Mouse (Mus musculus): ENCODE measurements around the gene Fam110c.
"Not testable (repeated sequence)": the region's sequence is repeated elsewhere in the genome, so short reads cannot be mapped to it uniquely, and the experiment has no call there.

Fam110c gene

DNA sequence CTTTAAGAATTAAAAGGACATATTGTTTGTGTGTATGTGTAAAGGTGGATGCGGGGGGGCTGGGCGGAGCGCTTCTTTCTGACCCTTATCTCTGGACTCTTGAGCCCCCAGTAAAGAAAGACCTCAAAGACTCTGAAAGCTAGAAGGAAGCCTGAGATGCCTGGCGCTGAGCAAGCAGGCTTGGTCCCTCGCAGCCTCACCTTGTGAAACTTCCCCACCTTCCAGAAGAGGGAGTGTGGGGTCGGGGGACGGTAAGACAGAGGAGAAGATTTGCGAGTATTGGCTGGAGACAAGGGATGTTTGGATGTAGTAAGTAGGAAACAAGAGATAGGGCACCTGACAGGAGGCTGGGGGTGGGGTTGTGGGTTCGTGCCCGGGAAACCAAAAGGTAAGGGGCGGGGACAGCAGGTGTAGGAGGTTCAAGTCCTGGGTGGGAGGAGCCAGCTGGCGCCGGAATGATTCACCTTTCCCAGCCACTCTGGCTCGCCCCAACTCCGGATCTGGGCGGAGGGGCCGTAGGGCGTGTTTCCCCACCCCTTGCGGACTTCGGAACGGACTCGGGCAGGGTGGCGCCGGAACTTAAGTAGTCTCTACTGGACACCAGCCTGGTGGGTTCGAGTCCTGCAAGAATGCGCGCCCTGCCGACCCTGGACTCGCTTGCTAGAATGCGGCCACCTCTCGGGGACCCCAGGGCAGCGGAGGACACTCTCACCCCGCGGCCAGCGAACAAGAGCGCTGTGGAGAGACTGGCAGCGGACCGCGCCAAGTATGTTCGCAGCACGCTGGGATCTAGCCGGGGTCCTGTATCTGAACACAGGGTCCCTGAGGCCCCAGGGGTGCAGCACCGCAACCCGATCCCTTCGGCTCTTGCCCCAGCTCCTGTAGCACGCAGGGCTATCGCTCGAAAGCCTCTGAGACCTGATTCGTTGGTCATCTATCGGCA is at the start of gene Fam110c:
Gene Fam110c, plus strand, starts transcription at position 450 of the 943 bp plus-strand sequence.
- in situ Hi-C loops (cut with MboI; ENCODE audit: low pct_unique_long_range_greater_than_20kb in 1 of 2, low sequenced_read_pairs in 2 of 2, unreplicated experiment in 1 of 2), result no loop called here

DNA sequence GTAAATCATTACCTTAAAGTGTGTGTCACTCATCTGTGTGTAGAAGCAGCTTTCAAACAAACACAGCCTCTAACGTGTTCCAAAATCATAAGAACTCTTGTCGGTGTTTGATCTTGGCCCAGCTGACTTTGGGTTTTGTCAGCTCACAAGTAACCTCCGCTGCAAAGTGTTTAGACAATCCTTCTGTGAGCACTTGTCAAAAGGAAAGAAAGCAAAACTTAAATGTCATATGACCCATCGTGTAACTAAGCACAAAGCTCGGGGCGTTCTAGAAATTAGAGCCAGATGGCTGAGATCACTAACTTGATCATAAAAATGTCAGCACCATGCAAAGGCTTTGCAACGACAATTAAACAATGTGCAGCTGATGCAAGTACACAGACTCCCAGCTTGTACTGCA is 47.2 kb upstream of the Fam110c start:
- in situ Hi-C loops (cut with MboI; ENCODE audit: low pct_unique_long_range_greater_than_20kb in 1 of 2, low sequenced_read_pairs in 2 of 2, unreplicated experiment in 1 of 2), result no loop called here

DNA sequence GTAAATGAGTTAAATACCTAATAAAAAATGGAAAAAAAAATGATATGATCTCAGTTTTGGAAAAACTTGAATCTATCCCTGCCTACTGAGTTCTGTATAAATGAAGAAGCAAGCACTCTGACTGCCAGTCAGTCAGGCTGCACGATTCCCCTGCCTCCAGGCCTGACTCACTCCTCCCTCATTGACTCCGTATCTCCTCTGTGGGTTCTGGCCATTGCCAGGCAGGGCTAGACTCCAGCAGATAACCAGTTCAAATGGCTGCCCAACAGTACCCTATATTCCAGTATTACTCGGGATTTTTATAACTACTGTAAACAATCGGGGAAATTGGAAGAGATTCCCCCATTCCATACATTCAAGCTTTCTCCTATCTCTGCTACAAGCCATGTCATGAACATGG is 21.6 kb upstream of the Fam110c start:
- in situ Hi-C loops (cut with MboI; ENCODE audit: low pct_unique_long_range_greater_than_20kb in 1 of 2, low sequenced_read_pairs in 2 of 2, unreplicated experiment in 1 of 2), result no loop called here

DNA sequence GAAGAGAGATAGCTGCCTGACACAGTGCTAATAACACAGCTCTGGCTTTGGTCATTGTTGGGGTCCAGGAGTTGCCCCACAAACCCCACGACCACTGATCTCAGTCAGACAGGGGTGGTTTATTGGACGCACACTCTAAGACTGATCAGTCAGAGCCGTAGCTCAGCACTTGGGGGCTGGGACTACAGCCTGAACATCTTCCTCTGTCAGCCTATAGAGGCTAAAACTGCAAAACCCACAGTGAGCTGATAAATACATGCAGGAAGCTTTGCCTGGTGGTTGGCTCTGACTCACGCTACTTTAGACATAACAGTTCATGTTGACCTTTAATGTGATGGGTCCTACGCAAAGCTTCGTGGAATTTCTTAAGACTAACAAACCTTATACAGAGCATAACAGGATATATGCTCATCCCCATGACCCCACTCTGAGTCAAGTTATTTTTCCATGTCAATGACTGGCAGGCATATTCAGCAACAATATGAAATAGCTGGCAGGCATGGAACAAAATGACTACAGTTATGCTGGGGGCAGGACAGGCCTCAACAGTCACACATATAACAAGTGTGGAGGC is 17.3 kb upstream of the Fam110c start:
- in situ Hi-C loops (cut with MboI; ENCODE audit: low pct_unique_long_range_greater_than_20kb in 1 of 2, low sequenced_read_pairs in 2 of 2, unreplicated experiment in 1 of 2), result no loop called here

DNA sequence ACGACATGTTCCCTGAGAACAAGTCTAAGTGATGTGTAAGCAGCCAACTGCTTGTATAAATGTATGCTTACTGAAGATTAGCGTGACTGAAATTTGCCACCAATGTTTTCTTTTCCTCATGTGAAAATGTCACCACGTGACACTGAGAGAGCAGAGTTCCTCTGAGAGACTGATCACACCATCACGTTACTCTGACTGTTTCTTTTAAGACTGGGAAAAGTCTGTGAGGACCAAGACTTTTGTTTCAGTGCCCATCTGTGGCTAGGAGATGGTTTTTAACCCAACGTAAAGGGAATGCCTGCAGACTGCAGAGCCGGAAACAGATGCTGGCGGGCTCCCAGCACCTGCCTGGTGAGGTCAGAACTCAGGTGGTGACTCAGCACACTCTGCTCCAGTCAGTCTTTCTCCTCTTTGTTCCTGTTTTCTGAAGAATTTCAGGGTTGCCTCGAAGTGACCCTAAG is 14.2 kb upstream of the Fam110c start:
- in situ Hi-C loops (cut with MboI; ENCODE audit: low pct_unique_long_range_greater_than_20kb in 1 of 2, low sequenced_read_pairs in 2 of 2, unreplicated experiment in 1 of 2), result no loop called here

DNA sequence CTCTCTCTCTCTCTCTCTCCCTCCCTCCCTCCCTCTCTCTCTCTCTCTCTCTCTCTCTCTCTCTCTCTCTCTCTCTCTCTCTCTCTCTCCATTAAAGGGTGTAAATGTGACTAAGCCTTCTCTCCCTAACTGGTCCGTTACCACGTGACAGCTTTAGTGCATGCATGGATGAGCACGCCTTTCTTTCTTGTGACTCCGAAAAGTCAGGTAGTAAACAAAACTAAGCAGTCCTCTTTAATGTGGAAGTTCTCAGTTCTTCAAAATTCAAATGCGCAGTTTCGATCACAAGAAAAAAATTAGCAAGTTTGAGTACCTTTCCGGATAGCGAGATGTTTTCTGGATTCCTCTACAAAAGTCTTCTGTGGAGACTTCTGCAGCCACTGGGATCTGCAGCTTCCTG is 13.4 kb upstream of the Fam110c start:
- in situ Hi-C loops (cut with MboI; ENCODE audit: low pct_unique_long_range_greater_than_20kb in 1 of 2, low sequenced_read_pairs in 2 of 2, unreplicated experiment in 1 of 2), result no loop called here

DNA sequence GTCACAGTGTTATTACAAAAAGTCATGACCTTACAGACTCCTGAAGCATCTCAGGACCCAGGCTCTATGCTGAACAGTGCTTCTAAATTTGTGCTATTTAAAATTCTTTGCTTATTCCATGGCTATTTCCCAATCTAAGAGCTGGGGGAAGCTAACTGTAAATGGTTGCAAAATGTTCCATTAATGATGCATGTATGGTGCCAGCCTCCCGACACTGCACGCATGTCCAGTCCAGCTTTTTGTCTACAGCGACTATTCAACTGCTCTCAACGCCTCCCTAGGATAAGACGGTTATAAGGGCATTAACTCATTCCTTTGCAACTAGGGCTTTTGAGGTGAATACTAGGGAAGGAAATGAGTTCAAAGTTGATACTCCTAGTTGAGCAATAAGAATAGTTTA is 2.4 kb upstream of the Fam110c start:
- in situ Hi-C loops (cut with MboI; ENCODE audit: low pct_unique_long_range_greater_than_20kb in 1 of 2, low sequenced_read_pairs in 2 of 2, unreplicated experiment in 1 of 2), result no loop called here

DNA sequence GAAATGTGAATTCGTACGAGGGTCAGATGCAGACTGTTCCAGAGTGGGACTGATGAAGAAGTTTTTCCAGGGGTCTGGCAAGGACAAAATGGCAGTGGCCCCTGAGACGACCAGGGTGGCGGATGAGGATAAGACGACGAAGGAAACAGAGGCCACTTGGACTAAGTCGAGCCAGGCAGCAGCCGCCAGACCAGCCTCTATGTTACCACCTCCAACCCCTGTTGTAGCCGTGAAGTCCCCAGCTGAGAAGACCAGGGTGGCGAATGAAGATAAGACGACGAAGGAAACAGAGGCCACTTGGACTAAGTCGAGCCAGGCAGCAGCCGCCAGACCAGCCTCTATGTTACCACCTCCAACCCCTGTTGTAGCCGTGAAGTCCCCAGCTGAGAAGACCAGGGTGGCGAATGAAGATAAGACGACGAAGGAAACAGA is 710 bp downstream of the Fam110c start:
- in situ Hi-C loops (cut with MboI; ENCODE audit: low pct_unique_long_range_greater_than_20kb in 1 of 2, low sequenced_read_pairs in 2 of 2, unreplicated experiment in 1 of 2), result not testable (repeated sequence)

DNA sequence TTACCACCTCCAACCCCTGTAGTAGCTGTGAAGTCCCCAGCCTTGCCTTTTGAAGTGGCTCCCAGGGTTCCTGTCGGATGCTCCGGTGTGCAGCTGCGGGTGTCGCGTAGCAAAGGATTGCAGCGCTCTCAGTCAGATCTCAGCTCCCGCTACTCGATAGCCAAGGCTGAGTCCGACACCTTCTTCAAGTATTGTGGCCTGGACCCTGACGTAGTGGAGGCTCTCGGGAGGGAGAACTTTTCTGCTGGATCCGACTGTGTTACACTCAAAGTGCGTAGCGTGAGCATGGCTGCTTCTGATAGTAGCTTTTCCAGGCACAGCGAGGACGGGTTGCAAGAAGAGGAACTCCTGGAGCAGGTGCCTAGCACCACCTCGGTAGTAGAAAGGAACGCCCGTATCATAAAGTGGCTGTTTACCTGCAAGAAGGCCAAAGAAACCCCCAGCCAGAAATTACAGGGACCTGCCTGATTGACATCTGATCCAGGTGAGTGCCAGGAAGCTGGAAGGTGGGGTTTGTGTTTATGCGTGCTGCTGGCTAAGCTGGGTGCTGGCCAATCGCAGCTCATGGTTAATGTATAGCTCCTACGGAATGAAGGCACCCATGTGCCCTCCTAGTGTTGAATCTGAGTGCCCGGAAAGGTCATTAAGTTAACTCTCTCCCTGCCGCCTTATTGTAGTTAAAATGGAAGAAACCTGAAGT is 1.3 kb downstream of the Fam110c start:
- in situ Hi-C loops (cut with MboI; ENCODE audit: low pct_unique_long_range_greater_than_20kb in 1 of 2, low sequenced_read_pairs in 2 of 2, unreplicated experiment in 1 of 2), result no loop called here

DNA sequence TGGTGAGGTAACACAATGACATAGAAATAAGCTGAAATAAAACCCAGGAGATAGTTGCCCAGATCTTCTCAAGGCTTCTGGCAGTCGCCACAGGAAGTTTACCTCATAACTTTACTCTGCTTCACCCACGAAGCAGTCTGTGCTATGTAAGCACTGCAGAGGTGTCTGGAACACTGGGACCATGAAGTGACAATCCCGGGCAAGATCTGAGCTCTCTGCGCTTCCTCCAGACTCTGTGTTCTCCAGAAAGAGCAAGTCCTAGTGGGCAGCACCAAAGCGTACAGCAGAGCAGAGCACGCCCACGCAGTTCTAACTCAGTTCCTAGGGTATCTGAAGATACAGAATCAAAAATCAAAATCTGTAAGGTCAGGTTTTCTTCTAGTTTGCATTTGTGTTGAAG is 3.4 kb downstream of the Fam110c start:
- in situ Hi-C loops (cut with MboI; ENCODE audit: low pct_unique_long_range_greater_than_20kb in 1 of 2, low sequenced_read_pairs in 2 of 2, unreplicated experiment in 1 of 2), result no loop called here

DNA sequence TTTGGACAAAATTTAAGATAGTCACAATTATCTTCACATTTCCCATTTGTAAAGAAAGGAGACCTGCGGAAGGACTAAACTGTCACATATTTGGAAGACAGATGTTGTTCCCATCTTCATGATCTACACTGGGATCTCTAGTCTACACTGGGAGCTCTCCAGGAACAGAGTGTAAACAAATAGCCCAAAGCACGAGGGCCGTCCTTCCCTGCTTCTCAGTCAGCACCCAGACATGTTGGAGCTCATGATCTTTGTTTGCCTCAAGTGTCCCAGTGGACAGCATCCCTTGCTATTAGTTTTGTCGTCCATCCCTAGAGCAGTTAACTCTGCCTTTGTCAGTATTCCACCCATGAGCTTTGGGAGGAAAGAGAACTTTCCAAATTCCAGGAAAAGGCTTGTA is 4.4 kb downstream of the Fam110c start:
- in situ Hi-C loops (cut with MboI; ENCODE audit: low pct_unique_long_range_greater_than_20kb in 1 of 2, low sequenced_read_pairs in 2 of 2, unreplicated experiment in 1 of 2), result no loop called here

DNA sequence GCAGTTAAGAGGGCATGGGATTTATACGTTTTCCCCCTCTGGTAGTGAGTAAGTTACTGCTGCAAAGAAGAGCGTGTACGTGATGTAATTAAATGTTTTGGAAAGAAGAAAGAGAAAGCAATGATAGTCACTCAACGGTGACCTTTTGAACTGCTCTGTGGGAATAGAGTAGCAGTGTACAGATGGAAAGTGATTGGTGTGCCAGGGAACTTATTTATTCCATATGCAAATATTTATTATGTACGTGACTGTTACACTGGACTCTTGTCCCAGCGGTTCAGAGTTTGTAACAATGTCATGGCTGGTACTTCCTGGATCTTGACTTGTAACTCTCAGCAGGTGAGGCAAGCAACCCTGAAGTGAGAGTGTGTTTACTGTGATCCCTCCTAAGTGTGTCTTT is 6.7 kb downstream of the Fam110c start:
- in situ Hi-C loops (cut with MboI; ENCODE audit: low pct_unique_long_range_greater_than_20kb in 1 of 2, low sequenced_read_pairs in 2 of 2, unreplicated experiment in 1 of 2), result no loop called here

DNA sequence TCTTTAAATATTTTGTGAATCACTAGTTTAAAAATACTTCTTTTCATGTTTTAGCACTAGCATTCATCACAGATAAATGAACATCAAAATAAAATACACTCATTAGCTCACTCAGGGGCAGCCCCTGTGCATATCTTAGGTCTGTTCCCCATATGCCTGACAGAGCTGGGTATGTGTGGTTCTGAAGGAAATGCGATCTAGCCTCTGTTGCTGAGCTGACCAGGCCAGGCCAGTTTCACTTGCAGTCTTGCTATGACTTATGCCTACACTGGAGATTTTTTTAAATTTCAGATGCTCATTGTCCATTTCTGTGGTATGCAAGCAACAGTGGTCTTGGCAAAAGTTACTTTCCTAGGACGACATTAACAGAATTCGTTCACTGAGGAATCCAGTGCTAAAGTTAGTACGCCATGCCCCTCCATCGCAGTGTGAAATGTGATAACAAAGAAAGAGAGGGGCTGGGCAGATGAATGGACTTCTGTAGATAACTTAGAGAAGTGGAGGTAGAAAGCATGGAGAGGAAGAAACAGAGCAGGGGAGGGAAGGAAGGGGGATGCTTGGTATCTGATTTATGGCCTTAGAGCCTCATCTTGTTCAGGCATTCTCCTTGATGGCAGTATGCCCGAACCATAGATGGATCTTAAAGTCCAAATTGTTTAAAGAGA is 7.4 kb downstream of the Fam110c start:
- in situ Hi-C loops (cut with MboI; ENCODE audit: low pct_unique_long_range_greater_than_20kb in 1 of 2, low sequenced_read_pairs in 2 of 2, unreplicated experiment in 1 of 2), result no loop called here

DNA sequence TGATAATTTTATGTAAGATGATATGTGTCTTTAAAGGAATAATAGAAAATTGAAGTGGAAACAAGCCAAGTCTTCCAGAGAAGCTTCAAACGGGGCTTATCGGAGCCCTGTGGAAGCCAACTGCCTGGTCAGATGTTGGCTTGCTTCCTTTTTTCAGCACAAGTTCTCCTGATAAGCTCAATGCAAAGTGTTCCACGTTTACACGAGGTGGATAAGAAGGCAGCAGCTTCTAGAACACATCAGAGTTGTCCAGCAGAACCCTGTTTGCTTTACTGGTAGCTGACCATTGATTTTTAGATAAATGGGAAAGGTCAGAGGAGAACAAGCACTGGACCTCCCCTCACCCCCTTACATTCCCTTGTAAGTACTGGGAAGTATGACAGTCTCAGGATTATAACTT is 9.3 kb downstream of the Fam110c start:
- in situ Hi-C loops (cut with MboI; ENCODE audit: low pct_unique_long_range_greater_than_20kb in 1 of 2, low sequenced_read_pairs in 2 of 2, unreplicated experiment in 1 of 2), result no loop called here

DNA sequence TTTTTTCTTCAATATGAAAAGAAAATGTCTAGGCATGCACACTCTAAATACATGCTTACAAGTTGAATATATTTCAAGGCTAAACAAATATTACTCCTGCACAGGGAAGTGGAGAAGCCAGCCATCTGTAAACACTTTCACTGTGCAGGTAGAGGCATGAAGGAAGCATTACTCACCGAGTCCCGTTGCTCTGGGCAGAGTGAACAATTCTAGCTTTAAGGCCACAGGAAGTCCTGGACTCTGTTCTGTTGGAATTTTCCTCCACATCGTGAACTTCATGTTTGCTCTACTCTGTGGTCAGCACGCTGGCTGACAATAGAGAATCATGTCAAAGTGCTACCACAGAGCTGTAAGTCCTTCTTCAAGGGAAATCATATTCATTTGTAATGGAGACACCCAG is 9.7 kb downstream of the Fam110c start:
- in situ Hi-C loops (cut with MboI; ENCODE audit: low pct_unique_long_range_greater_than_20kb in 1 of 2, low sequenced_read_pairs in 2 of 2, unreplicated experiment in 1 of 2), result no loop called here

DNA sequence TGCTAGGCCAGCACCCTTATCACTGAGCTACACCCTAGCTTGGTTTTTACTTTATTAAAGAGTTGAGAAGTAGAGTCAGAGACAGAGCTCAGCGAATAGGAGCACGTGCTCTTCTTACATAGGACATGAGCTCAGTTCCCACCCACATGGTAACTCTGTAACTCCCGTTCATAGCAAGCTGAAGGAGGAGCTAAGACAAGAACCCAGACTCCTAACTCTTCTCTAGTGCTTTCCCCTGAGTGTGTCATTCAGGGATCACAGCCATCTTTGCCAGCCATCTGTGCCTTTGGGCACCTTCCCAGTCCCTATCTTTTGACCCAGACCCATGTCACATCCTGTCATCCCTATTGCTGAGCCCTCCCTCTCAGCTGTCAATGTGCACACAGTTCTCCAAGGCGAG is 13.4 kb downstream of the Fam110c start:
- in situ Hi-C loops (cut with MboI; ENCODE audit: low pct_unique_long_range_greater_than_20kb in 1 of 2, low sequenced_read_pairs in 2 of 2, unreplicated experiment in 1 of 2), result no loop called here

DNA sequence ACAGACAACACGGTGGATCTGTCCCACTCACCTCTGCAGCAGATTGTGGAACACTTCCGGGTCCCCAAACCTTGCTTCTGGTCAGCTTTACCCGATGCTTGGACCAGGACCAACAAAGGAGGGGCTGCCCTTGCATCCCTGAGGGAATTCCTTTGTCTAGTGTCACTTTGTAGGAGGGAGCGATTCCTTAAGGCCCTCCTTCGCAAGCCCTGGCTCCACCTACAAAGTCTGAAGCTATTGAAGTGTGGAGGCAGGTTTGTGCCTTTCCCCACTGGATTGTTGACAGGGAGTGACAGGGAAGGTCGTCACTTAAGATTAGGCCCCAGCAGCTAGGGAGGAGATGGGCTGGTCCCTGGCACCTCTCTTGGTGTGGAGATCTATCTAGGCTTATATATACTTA is 16.7 kb downstream of the Fam110c start:
- in situ Hi-C loops (cut with MboI; ENCODE audit: low pct_unique_long_range_greater_than_20kb in 1 of 2, low sequenced_read_pairs in 2 of 2, unreplicated experiment in 1 of 2), result no loop called here

DNA sequence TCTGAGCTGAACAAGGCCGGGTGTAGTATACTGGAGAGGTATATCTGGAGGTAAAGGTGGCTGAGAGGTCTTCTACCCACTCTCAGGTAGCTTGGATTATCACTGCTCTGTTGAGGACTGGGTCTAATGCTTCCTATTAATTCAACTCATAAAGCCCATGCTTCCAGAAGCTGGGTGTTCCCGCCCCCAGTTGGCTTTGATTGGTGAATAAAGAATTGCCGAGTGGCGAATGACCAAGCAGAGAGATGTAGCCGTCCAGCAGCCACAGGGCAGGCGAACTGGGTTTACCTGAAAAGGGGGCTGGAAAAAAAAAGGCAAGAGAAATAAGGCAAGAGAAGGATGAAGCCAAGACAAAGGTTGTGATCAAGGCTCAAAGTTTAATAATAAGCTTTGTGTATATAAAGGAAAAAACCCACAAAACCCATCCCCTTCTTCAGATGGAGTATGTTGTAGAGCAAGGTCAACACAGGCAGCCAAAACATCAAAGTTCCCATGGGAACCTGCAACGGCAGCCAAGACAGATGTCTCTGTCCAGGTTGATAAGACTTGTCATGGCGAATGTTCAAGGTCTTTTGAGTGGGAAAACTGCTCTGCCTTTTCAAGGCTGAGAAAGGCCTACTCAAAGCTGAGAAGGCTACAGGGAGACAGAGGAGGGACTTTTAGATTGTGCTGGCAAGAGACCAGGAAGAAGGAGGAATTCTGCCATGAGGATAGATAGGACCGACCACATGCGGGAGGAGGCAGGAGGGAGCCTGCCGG is 17.4 kb downstream of the Fam110c start:
- in situ Hi-C loops (cut with MboI; ENCODE audit: low pct_unique_long_range_greater_than_20kb in 1 of 2, low sequenced_read_pairs in 2 of 2, unreplicated experiment in 1 of 2), result no loop called here
